Mouse (Mus musculus) cerebellum, postnatal 14 days (tissue): ENCODE measurements around the gene Elavl2.

ENCODE experiments used
- DNase-seq, 2 experiments: peaks; one replicate each; pipeline ENCODE4 v3.0.0; 2021; ENCODE audit warnings: mixed read lengths in 2 of 2

Elavl2 gene

DNA sequence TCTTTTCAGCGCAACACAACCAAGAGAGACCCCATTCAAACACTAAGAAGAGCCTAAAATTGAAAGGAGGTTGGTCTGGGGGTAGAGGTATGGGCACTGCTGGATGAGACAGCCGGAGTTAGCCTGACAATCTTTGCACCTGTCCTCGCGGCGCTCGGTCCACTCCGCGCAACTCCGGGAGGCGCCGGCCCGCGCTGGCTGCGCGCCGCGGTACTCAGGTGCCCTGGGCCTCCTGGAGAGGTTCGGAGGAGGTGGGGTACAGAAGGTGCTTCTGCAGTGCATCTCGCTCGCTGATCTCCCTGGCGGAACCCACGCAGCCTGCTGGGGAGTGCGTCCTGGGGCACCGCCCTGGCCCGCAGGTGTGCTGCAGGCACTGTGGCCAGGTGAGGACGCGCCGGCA is at the start of gene Elavl2:
TSS of gene Elavl2 (minus strand) at position 363 of the 400 bp plus-strand sequence.
- DNase-seq = peak in 1 of 2 experiments; percentile 9

- no peak for DNase-seq
Measured at GRCm38 (mm10) chr4:91447887-91448286, 47.3 kb upstream of the Elavl2 start.

DNA sequence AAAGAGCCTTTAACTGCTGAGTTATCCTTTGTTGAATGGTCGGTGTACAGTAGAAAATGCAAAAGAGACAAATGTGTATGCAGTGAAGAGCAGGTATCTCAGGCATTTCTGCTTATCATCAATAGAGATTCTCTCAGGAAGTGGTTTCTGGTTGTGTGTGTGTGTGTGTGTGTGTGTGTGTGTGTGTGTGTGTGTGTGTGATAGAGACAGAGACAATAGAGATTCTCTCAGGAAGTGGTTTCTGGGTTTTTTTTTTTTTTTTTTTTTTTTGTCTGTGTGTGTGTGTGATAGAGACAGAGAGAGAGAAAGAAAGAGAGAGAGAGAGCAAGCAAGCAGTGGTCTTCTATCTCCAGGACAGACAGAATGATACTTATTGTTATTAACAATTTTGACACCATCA is 15.0 kb upstream of the Elavl2 start:
- no peak for DNase-seq

DNA sequence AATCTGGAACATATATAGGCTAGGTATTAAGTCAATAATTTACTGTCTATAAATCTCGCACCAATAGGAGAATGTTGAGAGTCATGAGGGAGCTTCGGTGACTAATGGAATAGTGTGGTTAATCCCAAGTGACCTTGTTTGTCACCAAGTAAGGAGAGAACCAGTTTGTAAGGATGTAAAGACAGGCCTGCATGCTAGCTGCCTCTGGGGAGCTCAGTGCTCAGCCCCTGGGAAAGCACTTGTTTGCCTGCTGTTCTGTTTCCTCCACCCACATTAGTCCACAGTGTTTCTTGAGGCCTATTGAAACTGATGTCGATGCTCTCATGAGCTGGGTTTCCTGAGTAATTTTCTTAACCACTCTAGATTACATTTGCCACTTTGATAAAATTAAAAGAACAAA is 4.5 kb upstream of the Elavl2 start:
- DNase-seq = no peak

- DNase-seq = peak; percentile 23 to 34
Measured at GRCm38 (mm10) chr4:91399510-91400196, 932 bp downstream of the Elavl2 start.

- no peak for DNase-seq
Measured at GRCm38 (mm10) chr4:91391987-91392598, 8.5 kb downstream of the Elavl2 start.

DNA sequence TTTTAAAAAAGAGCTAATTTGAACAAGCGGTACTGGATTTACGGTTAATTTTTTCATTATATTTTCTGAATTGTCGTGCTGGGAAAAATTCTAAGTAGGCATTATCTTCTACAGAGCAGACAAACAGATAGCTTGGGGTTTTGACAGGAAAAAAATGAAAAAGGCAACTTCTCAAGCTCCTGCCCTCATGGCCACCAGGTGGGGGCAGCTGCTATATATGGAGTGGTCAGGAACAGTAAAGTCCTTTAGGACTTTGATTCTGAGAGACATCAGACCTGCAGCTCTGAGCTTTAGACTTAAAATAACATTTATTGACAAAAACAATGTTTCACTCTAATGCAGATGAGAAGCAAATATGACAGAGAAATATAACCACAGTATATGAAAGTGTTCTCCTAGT is 12.9 kb downstream of the Elavl2 start:
- no peak for DNase-seq

DNA sequence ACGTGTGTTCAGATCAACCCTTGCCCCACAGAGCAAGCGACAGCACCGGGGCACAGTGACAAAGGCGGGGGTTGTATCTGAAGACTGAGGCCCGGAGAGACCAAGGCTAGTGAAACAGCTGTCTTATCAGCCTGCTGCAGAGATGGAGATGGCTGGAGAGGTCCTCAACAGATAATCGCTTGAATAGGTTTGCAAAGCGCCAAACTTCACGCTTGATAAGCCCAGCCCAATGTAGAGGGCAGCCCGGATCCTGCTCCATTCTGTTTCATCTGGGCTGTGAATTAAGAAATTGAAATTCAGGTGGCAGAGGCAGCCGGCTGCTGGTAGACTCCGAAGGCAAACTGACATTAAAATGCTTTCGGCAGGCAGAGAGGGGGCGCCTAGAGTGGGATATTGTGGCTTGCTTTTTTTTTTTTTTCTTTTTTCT is 19.4 kb downstream of the Elavl2 start:
- DNase-seq = peak in 1 of 2 experiments; percentile 32

- no peak for DNase-seq
Measured at GRCm38 (mm10) chr4:91380341-91381117, 20.1 kb downstream of the Elavl2 start.

DNA sequence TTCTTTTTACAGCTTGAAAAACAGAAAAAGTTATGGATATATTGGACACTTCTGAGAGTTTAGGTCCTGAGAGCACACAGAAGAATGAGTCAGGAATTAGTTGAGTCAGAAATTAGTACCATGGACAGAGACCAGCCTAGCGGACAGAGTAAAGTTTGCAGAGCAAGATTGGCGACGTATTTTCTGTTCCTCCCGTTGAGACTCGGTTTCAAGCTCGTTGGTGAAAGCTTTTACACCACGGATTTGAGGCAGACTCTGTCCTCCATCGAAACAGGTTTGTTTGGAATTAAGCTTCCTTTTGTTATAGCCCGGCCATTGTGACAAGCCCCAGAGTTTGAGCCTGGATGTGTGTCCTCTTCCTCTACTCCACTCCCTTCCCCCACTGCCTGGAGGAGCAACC is 21.0 kb downstream of the Elavl2 start:
- no peak for DNase-seq

DNA sequence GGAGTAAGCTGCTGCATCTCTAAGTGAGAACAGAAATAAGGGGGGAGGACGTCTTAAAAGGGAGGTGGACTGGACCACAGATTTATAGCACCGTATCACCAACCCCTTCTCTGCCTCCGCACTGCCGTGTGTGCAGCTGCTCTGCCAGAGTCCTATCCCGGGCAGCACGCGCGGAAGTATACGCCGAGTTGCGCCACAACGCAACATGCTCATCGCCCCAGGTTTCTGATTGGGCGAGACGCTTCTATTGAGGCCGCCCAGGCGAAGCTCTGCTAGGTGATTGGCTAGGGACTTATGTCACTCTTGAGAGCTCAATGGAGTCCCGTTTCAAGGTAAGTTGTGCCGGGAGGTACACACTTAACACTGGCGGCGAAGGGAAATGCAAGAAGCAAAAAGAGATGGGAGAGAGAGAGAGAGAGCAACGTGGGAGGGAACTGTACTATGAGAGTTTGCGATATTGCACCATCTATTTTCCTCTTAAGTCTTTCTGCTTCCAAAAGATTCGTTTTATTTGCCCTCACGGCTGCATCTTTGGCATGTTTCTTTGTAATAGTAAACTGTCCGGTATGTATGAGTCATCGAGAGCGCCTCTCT is 24.2 kb downstream of the Elavl2 start:
- peak; percentile 96 to 98 for DNase-seq

- DNase-seq = peak in 1 of 2 experiments; percentile 31
Measured at GRCm38 (mm10) chr4:91375372-91375687, 25.3 kb downstream of the Elavl2 start.

GRCm38 (mm10) chr4:91374571-91375371 is 25.8 kb downstream of the Elavl2 start:
- DNase-seq = peak; percentile 56 to 58

DNA sequence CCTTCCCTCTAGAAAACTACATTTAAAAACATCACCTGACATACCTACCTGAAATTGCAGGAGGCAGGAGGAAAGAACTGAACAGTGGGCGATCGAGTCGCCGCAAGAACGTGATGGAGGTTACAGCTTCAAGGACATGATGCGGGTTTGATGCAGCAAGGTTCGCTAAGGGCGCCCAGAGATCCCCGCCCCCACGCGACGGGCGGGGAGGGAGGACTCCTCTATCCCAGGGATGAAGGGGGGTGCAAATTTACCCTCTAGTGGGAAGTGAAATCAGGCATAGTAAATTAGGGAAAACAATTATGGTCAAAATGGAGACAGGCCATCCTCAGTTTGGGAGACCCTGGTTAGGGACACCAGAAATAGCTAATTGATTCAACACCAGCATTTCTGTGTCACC is 27.7 kb downstream of the Elavl2 start:
- DNase-seq = no peak

DNA sequence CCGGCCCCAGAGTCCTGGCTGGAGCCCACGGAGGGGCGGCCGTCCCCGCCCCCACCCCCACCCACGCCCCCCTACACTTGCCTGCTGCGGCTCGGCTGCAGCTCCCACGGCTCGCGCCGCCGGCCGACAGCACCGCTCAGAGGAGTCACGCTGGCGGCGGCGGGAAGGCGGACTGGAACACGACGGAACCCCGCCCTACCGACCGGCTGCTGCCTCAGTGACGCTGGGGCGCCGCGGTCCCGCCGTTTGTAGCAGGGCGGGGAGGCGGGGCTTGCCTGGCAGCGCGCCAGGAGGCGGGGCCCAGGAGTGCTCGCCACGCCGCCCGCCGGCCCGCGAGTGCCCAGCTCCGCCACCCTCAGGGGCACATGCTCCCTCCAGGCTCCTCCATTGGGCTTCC is 28.8 kb downstream of the Elavl2 start:
- peak; percentile 85 to 86 for DNase-seq

DNA sequence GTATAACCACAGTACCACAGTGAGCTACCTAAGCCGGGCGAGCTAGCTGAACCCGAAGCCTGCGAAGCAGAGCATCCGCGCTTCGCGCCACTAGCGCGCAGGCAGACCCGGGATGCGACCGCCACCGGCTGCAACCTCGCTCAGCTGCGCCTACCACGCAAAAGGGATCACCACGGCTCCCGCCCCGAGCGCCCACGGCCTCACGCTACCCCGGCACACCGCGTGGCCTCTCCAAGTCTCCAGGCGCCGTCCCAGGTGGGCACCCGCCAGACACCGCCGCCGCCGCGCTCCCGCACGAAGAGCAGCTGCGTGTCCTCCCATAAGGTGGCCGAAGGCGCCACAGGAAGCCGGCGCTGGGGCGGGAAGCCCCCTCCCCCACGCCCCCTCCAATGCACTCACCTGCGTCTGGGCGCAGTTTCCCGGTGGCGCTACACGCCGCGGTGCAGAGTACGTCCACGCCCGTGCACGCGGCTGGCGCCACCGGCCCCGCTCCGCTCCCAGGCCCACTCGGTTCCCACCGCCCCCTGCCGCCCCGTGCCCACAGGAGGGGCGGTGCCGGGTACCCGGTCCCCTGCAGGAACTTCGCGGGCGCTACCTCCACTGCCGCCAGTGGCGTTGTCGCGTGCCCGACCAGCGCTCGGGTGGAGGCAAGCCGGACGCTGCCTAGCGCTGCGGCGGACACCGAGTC is 29.3 kb downstream of the Elavl2 start:
- DNase-seq = peak; percentile 51 to 62

GRCm38 (mm10) chr4:91365276-91365675 is 35.3 kb downstream of the Elavl2 start:
- no peak for DNase-seq

- DNase-seq = no peak
Measured at GRCm38 (mm10) chr4:91363963-91364362, 36.6 kb downstream of the Elavl2 start.

DNA sequence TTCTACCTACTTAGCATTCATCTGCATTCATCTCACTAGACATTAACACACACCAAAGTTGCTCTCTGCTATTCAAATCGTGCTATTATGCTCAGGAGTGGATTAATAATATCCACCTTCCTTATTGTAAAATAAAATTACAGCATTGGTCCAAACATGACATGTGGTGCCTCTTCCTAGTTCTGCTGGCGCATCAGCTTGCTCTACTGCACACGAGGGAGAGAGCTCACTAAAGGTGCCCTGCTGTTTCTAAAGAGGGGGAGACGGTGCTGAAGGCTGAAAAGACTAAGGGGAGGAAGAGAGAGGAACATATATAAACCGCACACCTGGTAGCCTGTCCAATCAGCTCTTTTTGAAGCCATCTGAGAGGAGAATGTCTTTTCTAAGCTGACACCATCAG is 38.1 kb downstream of the Elavl2 start:
- no peak for DNase-seq

DNA sequence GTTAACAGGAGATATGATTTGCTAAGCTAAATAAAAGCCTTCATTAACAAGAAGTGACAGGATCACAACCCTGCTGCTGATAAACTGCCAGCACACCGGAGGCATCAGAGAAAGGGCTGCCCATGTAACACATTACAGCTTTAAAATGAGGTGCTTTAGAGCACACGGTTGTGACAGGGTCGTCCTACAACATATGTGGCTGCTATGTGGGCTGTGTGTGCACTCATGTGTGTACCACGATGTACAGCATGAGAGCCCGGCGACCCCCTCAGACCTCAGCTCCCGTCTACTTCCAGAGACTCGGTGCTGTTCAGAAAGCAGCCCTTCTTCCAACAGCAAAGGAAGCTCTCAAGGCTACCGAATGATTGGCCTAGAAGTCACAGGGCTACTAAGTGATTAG is 47.4 kb downstream of the Elavl2 start:
- peak in 1 of 2 experiments; percentile 26 for DNase-seq

DNA sequence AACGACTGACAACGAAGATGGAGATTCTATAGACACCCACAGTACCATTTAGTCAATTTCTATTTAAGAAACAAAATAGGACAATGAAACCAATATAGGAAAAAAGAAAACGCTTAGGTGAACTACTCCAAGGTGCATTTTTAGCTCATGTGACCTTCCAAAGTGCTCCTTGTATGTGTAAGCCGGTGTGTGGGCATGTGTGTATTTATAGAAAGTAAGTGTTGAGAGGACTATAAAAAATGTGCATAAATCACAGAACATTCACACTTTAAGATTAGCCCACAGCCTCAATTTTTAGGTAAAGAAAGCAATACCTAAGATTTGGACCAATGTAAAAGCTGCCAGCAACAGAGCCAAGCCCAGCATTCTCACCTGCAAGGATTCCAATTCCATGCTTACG is 51.0 kb downstream of the Elavl2 start:
- no peak for DNase-seq

DNA sequence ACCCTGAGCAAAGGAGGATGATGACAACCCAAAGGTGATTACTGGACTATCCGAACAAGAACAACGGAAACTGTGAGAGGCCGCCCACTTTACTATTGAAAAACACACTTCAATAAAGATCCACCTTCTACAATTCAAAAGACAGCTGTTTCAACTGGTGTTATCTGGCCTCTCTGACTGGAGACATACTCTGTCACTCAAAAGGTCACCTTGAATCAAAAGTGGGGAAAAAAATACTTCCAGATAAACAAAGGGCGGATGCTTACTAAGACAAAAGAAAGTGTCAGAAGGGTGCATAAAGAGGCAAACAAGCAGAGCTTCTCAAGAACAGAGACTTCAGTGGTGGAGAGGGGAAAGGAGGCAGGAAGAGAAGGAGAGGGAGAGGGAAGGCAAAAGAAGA is 66.4 kb downstream of the Elavl2 start:
- no peak for DNase-seq
